Mouse (Mus musculus): ENCODE measurements around the gene Fap. TPM values are rescaled to one million over a fixed set of nuclear protein-coding genes. Genes with fewer than 3 reads are reported as not detected.

Gene Fap
- 0.50 and 0.88 TPM in 2 replicates for polyA plus RNA-seq (2015; fragmentation: Nextera tagmentation; extraction: Ambion mirVana)

DNA sequence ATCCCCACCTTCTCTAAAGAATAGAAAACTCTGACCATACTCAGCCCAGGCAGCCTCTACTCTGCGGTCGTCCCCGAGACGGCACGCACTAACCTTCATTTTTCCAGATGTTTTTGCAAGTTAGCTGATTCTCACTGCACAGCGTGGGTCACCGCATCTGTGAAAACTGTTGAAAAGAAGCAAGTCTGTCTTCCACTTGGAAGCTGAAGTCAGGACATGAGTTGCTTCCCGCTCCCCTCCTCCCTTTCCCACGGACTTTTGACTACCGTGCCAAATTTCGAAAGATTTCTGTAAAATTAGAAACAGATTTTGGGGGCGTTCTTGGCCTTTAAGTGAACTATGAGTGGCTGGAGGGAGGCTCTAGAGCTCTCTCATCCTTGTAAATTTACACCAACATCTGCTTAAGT lies at the start of gene Fap:
Fap (minus strand) TSS at position 323 of the 407 bp plus-strand sequence.
- H3K36me3 ChIP-seq (replicated peaks), result no peaks in the 10 kb centered on the region
- no peak within 1 kb of the TSS for H3K4me2 ChIP-seq
- H3K9me3 ChIP-seq, result no peaks in the 10 kb centered on the region
- no peak within 1 kb of the TSS for H3K9ac ChIP-seq
- no peaks in the 10 kb centered on the region for H3K4me1 ChIP-seq
- WGBS, result 82% methylated on average over 12 of the region's 12 CpGs
- H3K4me3 ChIP-seq, result no peak within 1 kb of the TSS
- H3K27me3 ChIP-seq (replicated peaks), result no peaks in the 10 kb centered on the region
- no peak within 1 kb of the TSS for H3K27ac ChIP-seq
- ATAC-seq (replicated peaks), result no peak

DNA sequence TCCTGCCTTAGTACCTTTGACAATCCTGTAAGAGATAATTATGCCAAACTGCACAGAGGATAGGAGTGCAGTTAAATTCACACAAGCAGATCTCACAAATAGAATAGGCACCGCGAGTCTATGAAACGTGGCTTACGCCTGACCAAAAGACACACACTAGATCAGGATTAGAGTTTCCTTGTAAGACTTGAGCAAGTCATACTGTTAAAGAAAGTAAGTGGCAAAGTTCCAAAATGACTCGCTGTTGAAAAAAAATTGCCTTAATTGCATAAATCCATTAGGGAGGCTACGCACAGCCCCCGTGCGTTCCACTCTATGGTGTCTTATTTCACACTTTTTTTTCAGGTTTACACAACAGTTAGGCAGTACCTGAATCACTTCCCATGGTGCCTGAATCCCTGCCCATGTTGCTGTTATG lies 49.2 kb upstream of the Fap start:
- Histone ChIP-seq H3K27ac (no peak overlapping the region), H3K36me3 (replicated peaks) (no peaks in the 10 kb centered on the region), H3K4me3 (no peak overlapping the region), H3K4me2 (no peak overlapping the region), H3K27me3 (replicated peaks) (no peaks in the 10 kb centered on the region), H3K4me1 (no peaks in the 10 kb centered on the region), H3K9me3 (no peaks in the 10 kb centered on the region), H3K9ac (no peak overlapping the region)
- no peak for ATAC-seq (replicated peaks)
- WGBS, result 80% methylated on average over 8 of the region's 8 CpGs

DNA sequence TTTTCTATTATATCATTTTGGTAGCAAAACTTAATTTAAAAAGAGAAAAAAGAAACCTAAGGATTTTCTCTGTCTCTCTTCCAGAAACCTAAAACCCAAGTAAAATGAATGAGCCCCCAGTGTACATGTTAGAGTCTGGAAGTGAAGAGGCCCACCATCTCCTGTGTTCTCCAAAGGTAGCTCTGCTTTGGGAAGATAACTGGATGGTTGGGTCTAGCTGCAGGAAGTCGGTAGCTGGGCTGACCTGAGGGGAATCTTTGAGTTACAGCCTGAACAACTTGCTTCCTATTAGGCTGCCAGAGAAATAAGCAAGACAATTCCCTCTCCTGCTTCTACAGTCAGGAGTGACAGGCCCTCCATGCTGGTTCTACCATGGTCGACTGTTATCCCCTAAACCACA lies 45.8 kb upstream of the Fap start:
- Histone ChIP-seq H3K27me3 (replicated peaks) (no peaks in the 10 kb centered on the region), H3K4me2 (no peak overlapping the region), H3K27ac (no peak overlapping the region), H3K9ac (no peak overlapping the region), H3K9me3 (no peaks in the 10 kb centered on the region), H3K36me3 (replicated peaks) (no peaks in the 10 kb centered on the region), H3K4me3 (no peak overlapping the region), H3K4me1 (no peaks in the 10 kb centered on the region)
- 71% methylated on average over 2 of the region's 2 CpGs for WGBS
- ATAC-seq (replicated peaks), result no peak

DNA sequence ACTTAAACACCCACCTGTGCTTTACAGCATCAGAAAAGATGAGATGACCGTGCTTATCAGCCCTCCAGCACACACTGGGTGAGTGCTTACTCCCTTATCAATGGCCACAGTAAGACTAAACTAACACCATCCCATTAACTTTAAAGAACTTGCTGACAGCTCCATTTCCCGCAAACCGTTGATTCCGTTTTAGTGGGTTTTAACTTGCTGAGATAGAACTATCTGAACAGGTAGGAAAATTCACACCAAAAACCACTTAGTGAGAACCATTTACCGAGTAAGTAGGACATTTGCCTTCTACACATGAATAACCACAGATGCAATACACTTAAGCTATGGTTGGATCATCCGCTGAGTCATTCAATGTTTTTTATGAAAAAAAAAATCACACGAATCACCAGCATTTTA lies 45.1 kb upstream of the Fap start:
- Histone ChIP-seq H3K27me3 (replicated peaks) (no peaks in the 10 kb centered on the region), H3K36me3 (replicated peaks) (no peaks in the 10 kb centered on the region), H3K4me1 (no peaks in the 10 kb centered on the region), H3K4me3 (no peak overlapping the region), H3K9me3 (no peaks in the 10 kb centered on the region), H3K27ac (no peak overlapping the region), H3K9ac (no peak overlapping the region), H3K4me2 (no peak overlapping the region)
- WGBS, result 90% methylated on average over 7 of the region's 7 CpGs
- no peak for ATAC-seq (replicated peaks)

DNA sequence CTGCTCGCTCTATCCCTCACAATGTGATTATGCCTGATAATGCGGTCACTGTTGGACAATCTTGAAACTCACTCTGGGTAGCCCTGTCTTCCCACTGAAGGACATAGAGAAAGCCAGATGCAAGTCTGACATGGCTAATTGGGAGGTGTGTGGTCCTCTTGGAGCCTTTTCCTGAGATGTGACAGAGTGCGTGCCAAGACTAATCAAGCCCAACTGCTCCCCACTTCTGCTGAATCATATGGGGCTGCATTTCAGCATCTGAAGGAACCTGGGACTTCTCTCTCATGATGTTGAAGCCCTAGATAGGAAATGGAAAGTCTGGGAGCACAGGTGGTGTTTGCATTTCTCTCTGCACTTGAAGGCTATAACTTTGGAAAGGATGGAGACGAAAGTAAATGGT lies 39.3 kb upstream of the Fap start:
- Histone ChIP-seq H3K9me3 (no peaks in the 10 kb centered on the region), H3K4me1 (no peaks in the 10 kb centered on the region), H3K36me3 (replicated peaks) (no peaks in the 10 kb centered on the region), H3K27ac (no peak overlapping the region), H3K4me2 (no peak overlapping the region), H3K27me3 (replicated peaks) (no peaks in the 10 kb centered on the region), H3K9ac (no peak overlapping the region), H3K4me3 (no peak overlapping the region)
- ATAC-seq (replicated peaks), result no peak
- 95% methylated on average over 4 of the region's 4 CpGs for WGBS

DNA sequence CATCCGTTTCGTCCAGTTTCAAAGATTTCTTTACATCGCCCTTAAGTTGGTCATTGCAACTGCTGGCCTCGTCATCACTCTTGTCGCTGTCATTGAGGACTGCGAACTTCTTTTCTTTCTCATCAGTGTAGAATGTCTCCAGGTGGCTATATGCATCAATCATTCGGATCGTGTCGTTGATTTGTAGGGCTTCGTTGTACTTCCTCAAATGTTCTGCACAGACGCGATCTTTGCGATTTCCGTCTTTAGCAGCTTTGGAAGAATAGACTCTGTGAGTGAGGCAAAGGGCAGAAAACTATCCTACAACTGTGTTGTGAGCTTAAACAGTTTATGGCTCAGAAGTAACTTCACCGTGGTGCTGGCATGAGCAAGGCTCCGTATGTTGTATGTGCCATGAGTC lies 32.3 kb upstream of the Fap start:
- Histone ChIP-seq H3K36me3 (replicated peaks) (no peaks in the 10 kb centered on the region), H3K27ac (no peak overlapping the region), H3K4me2 (no peak overlapping the region), H3K4me1 (no peaks in the 10 kb centered on the region), H3K9me3 (no peaks in the 10 kb centered on the region), H3K4me3 (no peak overlapping the region), H3K9ac (no peak overlapping the region), H3K27me3 (replicated peaks) (no peaks in the 10 kb centered on the region)
- no peak for ATAC-seq (replicated peaks)
- WGBS, result 96% methylated on average over 16 of the region's 16 CpGs

DNA sequence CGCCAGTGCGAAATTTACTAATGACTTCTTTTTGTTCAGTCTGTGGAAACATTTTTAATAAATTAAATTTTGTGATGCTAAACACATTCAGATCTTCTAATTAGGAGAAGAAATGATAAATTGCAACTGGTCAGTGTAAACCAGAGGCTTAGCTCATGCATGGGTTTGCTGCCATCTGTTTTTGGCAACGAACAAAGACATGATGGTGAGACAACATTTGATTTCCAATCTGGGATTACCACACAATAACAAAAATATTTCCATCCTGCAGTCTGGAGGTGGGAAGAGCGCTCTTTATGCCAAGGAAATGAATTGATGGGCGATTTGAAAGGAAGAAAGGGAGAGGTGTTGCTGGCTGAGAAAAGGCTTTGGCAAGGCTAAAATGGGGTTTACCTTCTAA lies 29.7 kb upstream of the Fap start:
- Histone ChIP-seq H3K4me2 (no peak overlapping the region), H3K9ac (no peak overlapping the region), H3K9me3 (no peaks in the 10 kb centered on the region), H3K4me1 (no peaks in the 10 kb centered on the region), H3K4me3 (no peak overlapping the region), H3K27me3 (replicated peaks) (no peaks in the 10 kb centered on the region), H3K27ac (no peak overlapping the region), H3K36me3 (replicated peaks) (no peaks in the 10 kb centered on the region)
- ATAC-seq (replicated peaks), result no peak
- WGBS, result 86% methylated on average over 5 of the region's 5 CpGs

DNA sequence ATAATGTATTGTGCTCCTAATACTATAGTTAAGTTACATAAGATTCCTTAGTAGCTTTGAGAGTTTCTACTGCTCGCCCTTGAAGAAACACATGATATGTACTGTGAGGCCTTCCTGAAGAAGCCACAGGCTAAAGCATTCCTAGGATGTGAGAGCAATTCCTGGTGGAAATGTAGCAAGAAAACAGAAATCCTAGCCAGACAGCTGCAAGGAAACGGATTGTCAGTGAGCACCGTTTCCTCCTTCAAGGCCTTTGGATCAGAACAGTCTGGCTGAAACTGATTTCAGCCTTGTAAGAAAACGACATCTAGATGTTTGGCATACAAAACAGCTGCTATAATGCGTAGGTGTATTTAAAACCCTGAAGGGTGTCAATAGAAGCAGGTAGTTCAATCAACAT lies 22.7 kb upstream of the Fap start:
- no peak overlapping the region for H3K4me2 ChIP-seq
- no peak for ATAC-seq (replicated peaks)
- WGBS, result 91% methylated on average over 5 of the region's 5 CpGs

DNA sequence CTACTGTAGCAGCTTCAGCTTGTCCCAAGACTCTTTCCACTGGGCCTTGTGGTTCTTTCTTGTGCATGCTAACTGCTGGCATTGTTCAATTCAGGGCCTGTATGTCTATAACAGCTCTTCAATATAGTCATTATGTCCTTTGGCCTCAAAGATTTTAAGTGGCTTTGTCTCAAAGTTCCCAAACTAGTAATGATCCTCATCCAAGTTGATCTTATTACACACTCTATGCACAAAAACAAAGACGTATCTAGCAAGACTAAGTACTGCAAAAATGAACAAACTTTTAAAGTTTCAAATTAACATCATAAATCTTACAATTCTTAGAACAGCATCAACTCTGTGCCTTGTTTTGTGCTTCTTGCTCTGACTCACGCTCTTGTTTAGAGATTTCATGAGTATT lies 20.6 kb upstream of the Fap start:
- Histone ChIP-seq H3K36me3 (replicated peaks) (no peaks in the 10 kb centered on the region), H3K4me1 (no peaks in the 10 kb centered on the region), H3K9me3 (no peaks in the 10 kb centered on the region), H3K27ac (no peak overlapping the region), H3K4me3 (no peak overlapping the region), H3K9ac (no peak overlapping the region), H3K27me3 (replicated peaks) (no peaks in the 10 kb centered on the region), H3K4me2 (no peak overlapping the region)
- no peak for ATAC-seq (replicated peaks)
- 89% methylated on average over 2 of the region's 2 CpGs for WGBS

More for the DNA sequence above, 22.7 kb upstream of the Fap start:
- Histone ChIP-seq H3K4me1 (no peaks in the 10 kb centered on the region), H3K27me3 (replicated peaks) (no peaks in the 10 kb centered on the region), H3K4me3 (no peak overlapping the region), H3K9me3 (no peaks in the 10 kb centered on the region), H3K9ac (no peak overlapping the region), H3K27ac (no peak overlapping the region), H3K36me3 (replicated peaks) (no peaks in the 10 kb centered on the region)

DNA sequence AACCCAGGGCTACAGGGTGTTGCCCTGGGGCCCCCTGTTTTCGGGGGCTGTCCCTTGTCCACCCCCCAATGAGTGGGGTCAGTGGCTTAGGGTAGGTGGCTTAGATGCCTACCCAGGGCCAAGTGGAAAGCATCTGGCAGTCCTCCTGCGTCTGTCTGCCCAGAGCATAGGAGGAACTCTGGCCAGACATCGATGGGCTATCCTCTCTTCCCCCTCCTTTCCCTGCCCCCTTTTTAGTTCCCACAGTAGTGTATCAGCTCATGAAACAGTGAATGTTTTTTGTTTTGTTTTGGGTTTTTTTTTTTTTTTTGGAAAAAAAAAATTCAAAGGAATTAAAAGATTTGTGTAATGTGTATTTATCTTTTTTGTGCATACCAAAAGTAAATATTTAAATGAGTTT lies 17.7 kb upstream of the Fap start:
- no peaks in the 10 kb centered on the region for H3K9me3 ChIP-seq
- H3K9ac ChIP-seq, result no peak overlapping the region
- H3K4me2 ChIP-seq, result no peak overlapping the region
- H3K4me3 ChIP-seq, result no peak overlapping the region
- H3K27ac ChIP-seq, result no peak overlapping the region
- H3K4me1 ChIP-seq, result no peaks in the 10 kb centered on the region
- H3K36me3 ChIP-seq (replicated peaks), result no peaks in the 10 kb centered on the region
- WGBS, result 87% methylated on average over 3 of the region's 3 CpGs
- ATAC-seq (replicated peaks), result no peak
- no peaks in the 10 kb centered on the region for H3K27me3 ChIP-seq (replicated peaks)

DNA sequence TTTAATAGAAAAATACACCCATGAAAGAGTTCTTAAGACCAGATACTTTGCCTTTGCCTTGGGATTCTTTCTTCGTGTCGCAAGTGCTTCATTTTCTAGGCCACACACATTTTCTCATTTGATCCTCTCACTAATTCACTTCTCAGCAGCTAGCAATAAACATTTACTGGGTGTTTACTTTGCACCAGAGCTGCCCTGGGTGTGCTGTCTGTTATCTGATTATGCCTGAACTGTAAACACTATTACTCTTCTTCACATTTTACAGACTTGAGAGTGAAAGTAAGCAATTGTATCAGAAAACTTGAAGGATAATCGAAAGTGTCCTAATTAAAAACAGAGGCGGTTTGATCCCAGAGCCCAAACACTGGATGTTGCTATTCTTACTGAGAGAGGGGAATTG lies 15.5 kb upstream of the Fap start:
- Histone ChIP-seq H3K4me3 (no peak overlapping the region), H3K9ac (no peak overlapping the region), H3K4me2 (no peak overlapping the region), H3K36me3 (replicated peaks) (no peaks in the 10 kb centered on the region), H3K27ac (no peak overlapping the region), H3K4me1 (no peaks in the 10 kb centered on the region), H3K27me3 (replicated peaks) (no peaks in the 10 kb centered on the region), H3K9me3 (no peaks in the 10 kb centered on the region)
- 91% methylated on average over 4 of the region's 4 CpGs for WGBS
- ATAC-seq (replicated peaks), result no peak

DNA sequence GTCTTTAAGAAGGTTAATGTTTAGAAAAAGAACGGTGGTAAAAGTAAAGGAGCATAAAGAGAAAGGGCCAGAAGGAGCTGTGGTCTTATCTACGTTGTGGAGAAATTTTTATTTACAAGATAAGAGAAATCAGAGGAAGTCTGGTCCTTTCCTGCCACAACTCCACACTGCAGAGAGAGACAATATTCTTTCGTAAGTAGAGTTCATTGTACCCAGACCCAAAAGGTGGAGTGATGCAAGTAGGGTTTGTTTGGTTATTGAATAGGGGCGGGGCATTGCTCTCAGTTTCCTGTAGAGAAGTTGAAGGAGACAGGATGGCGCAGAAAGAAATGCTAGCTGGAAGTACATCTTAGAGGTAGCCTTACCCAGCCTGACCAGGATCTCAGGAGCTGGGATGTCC lies 11.9 kb upstream of the Fap start:
- no peak for ATAC-seq (replicated peaks)
- H3K27me3 ChIP-seq (replicated peaks), result no peaks in the 10 kb centered on the region
- no peak overlapping the region for H3K27ac ChIP-seq
- no peaks in the 10 kb centered on the region for H3K9me3 ChIP-seq
- H3K9ac ChIP-seq, result no peak overlapping the region
- H3K4me3 ChIP-seq, result no peak overlapping the region
- no peak overlapping the region for H3K4me2 ChIP-seq
- WGBS, result 90% methylated on average over 5 of the region's 5 CpGs
- no peaks in the 10 kb centered on the region for H3K36me3 ChIP-seq (replicated peaks)
- H3K4me1 ChIP-seq, result no peaks in the 10 kb centered on the region

DNA sequence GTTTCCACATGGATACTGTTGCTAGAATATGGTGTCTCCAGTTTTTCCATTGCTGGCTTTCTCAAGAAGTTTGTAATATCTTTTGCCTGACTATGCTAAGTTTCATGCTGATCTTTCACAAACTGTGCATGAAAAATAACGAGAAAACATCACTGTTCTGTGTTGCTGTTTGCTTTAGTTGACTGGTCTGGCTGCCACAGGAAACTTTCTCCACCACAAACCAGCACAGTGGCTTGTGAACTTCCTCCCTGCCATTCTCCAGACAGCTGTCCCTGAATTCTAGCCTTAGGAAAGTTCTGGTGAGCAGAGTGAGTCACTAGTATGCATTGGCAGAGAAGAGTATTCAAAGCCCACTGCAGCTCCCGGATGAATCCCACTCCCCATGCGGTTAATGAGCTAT lies 1.1 kb upstream of the Fap start:
- ATAC-seq (replicated peaks), result no peak
- Histone ChIP-seq H3K27ac (no peak overlapping the region), H3K9ac (no peak overlapping the region), H3K9me3 (no peaks in the 10 kb centered on the region), H3K4me3 (no peak overlapping the region), H3K27me3 (replicated peaks) (no peaks in the 10 kb centered on the region), H3K36me3 (replicated peaks) (no peaks in the 10 kb centered on the region), H3K4me1 (no peaks in the 10 kb centered on the region), H3K4me2 (no peak overlapping the region)
- WGBS, result 81% methylated on average over 3 of the region's 3 CpGs

DNA sequence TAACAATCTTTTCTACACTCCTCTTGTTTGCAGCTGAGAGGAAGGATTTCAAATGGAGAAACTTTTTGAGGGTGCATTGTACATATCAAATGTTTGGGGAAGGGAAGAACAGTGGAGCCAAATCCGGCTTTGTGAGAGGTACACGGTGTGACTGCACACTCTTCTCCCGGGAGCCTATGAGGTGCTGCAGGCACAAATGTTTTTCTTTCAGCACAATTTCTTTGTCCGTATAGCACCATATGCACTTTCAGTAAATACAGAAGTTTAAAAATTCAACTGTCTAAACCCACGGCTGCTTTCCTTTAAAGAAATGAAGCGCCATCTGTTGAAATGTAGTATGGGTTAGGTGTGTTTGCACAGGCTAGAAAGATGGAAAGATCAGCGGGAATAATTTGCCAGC lies 375 bp upstream of the Fap start:
- H3K27ac ChIP-seq, result no peak overlapping the region
- H3K4me3 ChIP-seq, result no peak overlapping the region
- no peak overlapping the region for H3K9ac ChIP-seq
- ATAC-seq (replicated peaks), result no peak
- H3K27me3 ChIP-seq (replicated peaks), result no peaks in the 10 kb centered on the region
- no peaks in the 10 kb centered on the region for H3K9me3 ChIP-seq
- no peak overlapping the region for H3K4me2 ChIP-seq
- no peaks in the 10 kb centered on the region for H3K4me1 ChIP-seq
- H3K36me3 ChIP-seq (replicated peaks), result no peaks in the 10 kb centered on the region
- WGBS, result 86% methylated on average over 7 of the region's 7 CpGs
